In genomic region chr16:46120020-46120419, GRCm38 (mm10) we compare ENCODE assay signal across 13 mouse cellular contexts. TPM values are rescaled to one million over a fixed set of nuclear protein-coding genes. Genes with fewer than 3 reads are reported as not detected.
DNase-seq lines count a peak whose midpoint lies in the region; ATAC-seq and TF ChIP-seq lines count a peak whose summit lies in the region.
"Had no signal": no experiment of that assay in that cellular context is flagged by ENCODE, and none has a peak within 500 bp of the region (broad histone marks: within the 10 kb centered on the region; RNA-seq: fewer than 3 reads in every experiment).

Gene Cd96 (minus strand): TSS chr16:46120251.

- 79% methylated on average over 10 of the region's 10 CpGs for WGBS in hindbrain, postnatal 0 days

- no peak within 1 kb of the TSS for H3K27ac ChIP-seq in hindbrain, postnatal 0 days
- H3K27ac ChIP-seq: stomach, embryonic 15.5 days had no signal

- no peak within 1 kb of the TSS for H3K4me2 ChIP-seq in hindbrain, postnatal 0 days (ENCODE audit: low read depth, low read length)
- H3K4me2 ChIP-seq: lung, embryonic 14.5 days; stomach, embryonic 15.5 days had no signal

- H3K4me3 ChIP-seq in hindbrain, postnatal 0 days (ENCODE audit: low read length) = no peak within 1 kb of the TSS
- H3K4me3 ChIP-seq: stomach, embryonic 15.5 days had no signal

- DNase-seq in 3T3-L1 (ENCODE audit: low read depth, low spot score) (peak; percentile 5), 416B (ENCODE audit: low read depth) (peak; percentile 66), MN1 (ENCODE audit: low spot score) (no peak)
- no peak for DNase-seq in cerebellum, postnatal 14 days
- no peak for DNase-seq in hindbrain, postnatal 0 days (ENCODE audit: low spot score)
- DNase-seq: gastrocnemius, postnatal 36 days; layer of hippocampus, postnatal 36 days; lung, embryonic 14.5 days had no signal

- TF ChIP-seq CTCF in hindbrain, postnatal 0 days (IDR thresholded peaks at IDR 0.05; ENCODE audit: low read depth) = no peak

- H3K36me3 ChIP-seq in hindbrain, postnatal 0 days (ENCODE audit: insufficient read depth, low read length) = no peaks in the 10 kb centered on the region
- H3K36me3 ChIP-seq: stomach, embryonic 15.5 days had no signal

- H3K4me1 ChIP-seq in hindbrain, postnatal 0 days (ENCODE audit: insufficient read depth, low read length) = no peaks in the 10 kb centered on the region; the same call in 1 of the 2 replicates
- H3K4me1 ChIP-seq: stomach, embryonic 15.5 days had no signal

- no peaks in the 10 kb centered on the region for H3K9me3 ChIP-seq in hindbrain, postnatal 0 days (ENCODE audit: low read length)
- H3K9me3 ChIP-seq: stomach, embryonic 15.5 days had no signal

- ATAC-seq in granulocyte monocyte progenitor cell, adult 5-6 weeks (replicated peaks; ENCODE audit: poor library complexity, severe bottlenecking) = peak; percentile 52; the same call in 1 of the 2 replicates
- peak; percentile 61; the same call in 1 of the 2 replicates for ATAC-seq in neutrophil, adult 5-6 weeks (ENCODE audit: extremely low read depth, insufficient number of reproducible peaks, low FRiP score, poor library complexity, severe bottlenecking)
- ATAC-seq in hindbrain, postnatal 0 days = no peak
- ATAC-seq: Patski had no signal

- H3K9ac ChIP-seq in hindbrain, postnatal 0 days (replicated peaks; ENCODE audit: low read length) = no peak within 1 kb of the TSS
- H3K9ac ChIP-seq: lung, embryonic 14.5 days; stomach, embryonic 15.5 days had no signal

- H3K27me3 ChIP-seq in hindbrain, postnatal 0 days (ENCODE audit: insufficient read depth, low read length) = no peaks in the 10 kb centered on the region
- H3K27me3 ChIP-seq: stomach, embryonic 15.5 days had no signal

RNA-seq across cellular contexts. Expression of gene Cd96, which starts in this region (rescaled TPM):
- 0.92 TPM in 1 of 2 replicates, not detected in the other for total RNA-seq in granulocyte monocyte progenitor cell, adult 5-6 weeks (2014; fragmentation: Nextera tagmentation)
- total RNA-seq in granulocyte monocyte progenitor cell, adult 5-6 weeks (2017) = 1.1 and 2.3 TPM in 2 replicates
- total RNA-seq in neutrophil, adult 5-6 weeks (2017) = 11.3 and 13.5 TPM in 2 replicates
- 0.29 TPM in 1 of 2 replicates, not detected in the other for total RNA-seq in hindbrain, postnatal 0 days (2014; rRNA removed)
- polyA plus RNA-seq in hindbrain, postnatal 0 days (2015; fragmentation: Nextera tagmentation; extraction: Ambion mirVana) = 0.06 and 0.10 TPM in 2 replicates
- total RNA-seq: gastrocnemius, postnatal 36 days; layer of hippocampus, postnatal 36 days had no signal
- polyA plus RNA-seq: kidney, embryonic 14.5 days; lung, embryonic 14.5 days had no signal

Comparison
In these comparisons a context has a peak if more than half of its experiments do, and no peak if none do; other contexts are left out.
1. DNase-seq: peak in 3T3-L1 (single experiment) and 416B (single experiment); none in MN1 (single experiment), cerebellum, postnatal 14 days (0 of 2) and hindbrain, postnatal 0 days (single experiment).